Mouse (Mus musculus) CD4-positive, CD25-positive, alpha-beta regulatory T cell, adult 4 months (primary cell): ENCODE measurements around the gene Cntrl. TPM values are rescaled to one million over a fixed set of nuclear protein-coding genes. Genes with fewer than 3 reads are reported as not detected.
A peak's percentile ranks its signal among the peaks of the same experiment; 100 is the strongest.

Experiments used
- ATAC-seq: one replicate; pipeline ENCODE4 v1.8.0; 2017
- polyA plus RNA-seq, 2 experiments: library from polyadenylated mRNA; unstranded; fragments of 100-300 nt; shearing (Covaris generic); gene quantifications; one replicate each; pipeline ENCODE4 v1.2.1; 2017

The Cntrl gene
- polyA plus RNA-seq, 2 experiments from 2014 or later, result 161 to 175 TPM

GRCm38 (mm10) chr2:35131491-35131890 lies 22.2 kb downstream of the Cntrl start:
- no peak for ATAC-seq

- peak; percentile 99 for ATAC-seq
These were observed 22.8 kb downstream of the Cntrl start for GRCm38 (mm10) chr2:35131991-35132661.

- no peak for ATAC-seq
These were observed 23.4 kb downstream of the Cntrl start for GRCm38 (mm10) chr2:35132662-35133055.

- no peak for ATAC-seq
These were observed 24.6 kb downstream of the Cntrl start for GRCm38 (mm10) chr2:35133891-35134290.

GRCm38 (mm10) chr2:35138576-35138975 lies 29.3 kb downstream of the Cntrl start:
- ATAC-seq, result no peak

GRCm38 (mm10) chr2:35141673-35142072 lies 32.4 kb downstream of the Cntrl start:
- no peak for ATAC-seq

- no peak for ATAC-seq
These were observed 39.5 kb downstream of the Cntrl start for GRCm38 (mm10) chr2:35148806-35149205.

GRCm38 (mm10) chr2:35151303-35151882 lies 42.1 kb downstream of the Cntrl start:
- no peak for ATAC-seq

- ATAC-seq, result no peak
These were observed 43.9 kb downstream of the Cntrl start for GRCm38 (mm10) chr2:35153179-35153578.

GRCm38 (mm10) chr2:35153844-35154554 lies 44.7 kb downstream of the Cntrl start:
- ATAC-seq, result peak; percentile 51

- ATAC-seq, result no peak
These were observed 47.7 kb downstream of the Cntrl start for GRCm38 (mm10) chr2:35156985-35157384.

GRCm38 (mm10) chr2:35157836-35158235 lies 48.5 kb downstream of the Cntrl start:
- no peak for ATAC-seq

- no peak for ATAC-seq
These were observed 49.1 kb downstream of the Cntrl start for GRCm38 (mm10) chr2:35158358-35158757.

GRCm38 (mm10) chr2:35160206-35160605 lies 50.9 kb downstream of the Cntrl start:
- no peak for ATAC-seq

- ATAC-seq, result no peak
These were observed 52.7 kb downstream of the Cntrl start for GRCm38 (mm10) chr2:35161846-35162488.

GRCm38 (mm10) chr2:35163396-35163795 lies 54.1 kb downstream of the Cntrl start:
- ATAC-seq, result no peak

GRCm38 (mm10) chr2:35165416-35165815 lies 56.1 kb downstream of the Cntrl start:
- ATAC-seq, result no peak

- ATAC-seq, result no peak
These were observed 57.5 kb downstream of the Cntrl start for GRCm38 (mm10) chr2:35166816-35167215.

GRCm38 (mm10) chr2:35169452-35169851 lies 60.2 kb downstream of the Cntrl start:
- no peak for ATAC-seq

- no peak for ATAC-seq
These were observed 62.1 kb downstream of the Cntrl start for GRCm38 (mm10) chr2:35171341-35171861.

- no peak for ATAC-seq
These were observed 63.0 kb downstream of the Cntrl start for GRCm38 (mm10) chr2:35172246-35172645.

- ATAC-seq, result no peak
These were observed 64.4 kb downstream of the Cntrl start for GRCm38 (mm10) chr2:35173666-35174065.

GRCm38 (mm10) chr2:35174100-35174499 lies 64.8 kb downstream of the Cntrl start:
- no peak for ATAC-seq
